Comparison of ENCODE assay signal across 12 mouse cellular contexts in genomic region chr2:163689771-163690170, GRCm38 (mm10). TPM values are rescaled to one million over a fixed set of nuclear protein-coding genes. Genes with fewer than 3 reads are reported as not detected.
DNase-seq lines count a peak whose midpoint lies in the region; ATAC-seq and TF ChIP-seq lines count a peak whose summit lies in the region.
"Had no signal": no experiment of that assay in that cellular context is flagged by ENCODE, and none has a peak within 500 bp of the region (broad histone marks: within the 10 kb centered on the region; RNA-seq: fewer than 3 reads in every experiment).

No protein-coding gene starts in this region.

- H3K36me3 ChIP-seq in heart, embryonic 13.5 days = no peaks in the 10 kb centered on the region
- H3K36me3 ChIP-seq in lung, embryonic 16.5 days (ENCODE audit: control insufficient read depth, insufficient read depth, low read length) = no peaks in the 10 kb centered on the region
- no peaks in the 10 kb centered on the region for H3K36me3 ChIP-seq in liver, embryonic 11.5 days (ENCODE audit: control insufficient read depth, insufficient read depth, low read length)
- no peaks in the 10 kb centered on the region for H3K36me3 ChIP-seq in midbrain, postnatal 0 days (ENCODE audit: insufficient read depth, low read length)
- H3K36me3 ChIP-seq: limb, embryonic 10.5 days had no signal

- no peak for DNase-seq in heart, postnatal 4 days
- no peak for DNase-seq in lung, postnatal 36 days
- no peak for DNase-seq in liver, embryonic 11.5 days (ENCODE audit: low spot score)
- no peak for DNase-seq in midbrain, postnatal 0 days (ENCODE audit: low spot score)
- DNase-seq in c-Kit-positive CD71-positive TER-119-positive erythroid progenitor cells, embryonic 14.5 days (ENCODE audit: low spot score) = no peak
- no peak for DNase-seq in embryo, embryonic 11 days
- DNase-seq: cerebellum, adult 18-20 months; lung, postnatal 10 days had no signal

- H3K27ac ChIP-seq in heart, embryonic 13.5 days (replicated peaks) = peak overlapping the region; percentile 99
- H3K27ac ChIP-seq in lung, embryonic 16.5 days (ENCODE audit: low read length) = 0 out of 2 replicates have a peak overlapping the region, but pooled peaks have one; percentile 3
- peak overlapping the region; percentile 56 for H3K27ac ChIP-seq in liver, embryonic 11.5 days (ENCODE audit: low read depth, low read length)
- peak overlapping the region; percentile 32; the same call in 1 of the 2 replicates for H3K27ac ChIP-seq in midbrain, postnatal 0 days (ENCODE audit: low read depth, low read length)
- H3K27ac ChIP-seq: limb, embryonic 10.5 days had no signal

- no peak overlapping the region for H3K4me2 ChIP-seq in heart, embryonic 13.5 days
- H3K4me2 ChIP-seq in lung, embryonic 16.5 days (ENCODE audit: low read depth, low read length) = no peak overlapping the region
- H3K4me2 ChIP-seq in liver, embryonic 11.5 days = no peak overlapping the region; the same call in 1 of the 2 replicates
- no peak overlapping the region for H3K4me2 ChIP-seq in midbrain, postnatal 0 days (ENCODE audit: low read depth, low read length, poor library complexity, severe bottlenecking)

- ATAC-seq in heart, embryonic 13.5 days (ENCODE audit: extremely low read depth, insufficient number of reproducible peaks, low FRiP score, low TSS enrichment) = no peak
- ATAC-seq in lung, embryonic 16.5 days (ENCODE audit: low read depth) = no peak
- ATAC-seq in liver, embryonic 11.5 days (replicated peaks; ENCODE audit: low FRiP score) = no peak
- ATAC-seq in midbrain, postnatal 0 days (ENCODE audit: low FRiP score) = no peak
- ATAC-seq: activated CD4-positive, CD25-positive, alpha-beta regulatory T cell, adult 4 months had no signal

- TF ChIP-seq CTCF in midbrain, postnatal 0 days (IDR thresholded peaks at IDR 0.05) = no peak

- H3K27me3 ChIP-seq in heart, embryonic 13.5 days (replicated peaks) = no peaks in the 10 kb centered on the region
- no peaks in the 10 kb centered on the region for H3K27me3 ChIP-seq in lung, embryonic 16.5 days (ENCODE audit: control insufficient read depth, insufficient read depth, low read depth, low read length)
- no peaks in the 10 kb centered on the region for H3K27me3 ChIP-seq in liver, embryonic 11.5 days (replicated peaks; ENCODE audit: control insufficient read depth, insufficient read depth, low read length)
- H3K27me3 ChIP-seq in midbrain, postnatal 0 days (ENCODE audit: insufficient read depth, low read length) = no peaks in the 10 kb centered on the region

- WGBS in heart, embryonic 13.5 days = 60% methylated on average over 3 of the region's 3 CpGs
- 70% methylated on average over 3 of the region's 3 CpGs for WGBS in lung, embryonic 16.5 days
- 55% methylated on average over 3 of the region's 3 CpGs for WGBS in liver, embryonic 11.5 days
- 82% methylated on average over 3 of the region's 3 CpGs for WGBS in midbrain, postnatal 0 days

- peaks cover 99% of the 10 kb centered on the region for H3K4me1 ChIP-seq in heart, embryonic 13.5 days
- H3K4me1 ChIP-seq in lung, embryonic 16.5 days (replicated peaks; ENCODE audit: control insufficient read depth, insufficient read depth, low read length) = peaks cover 32% of the 10 kb centered on the region
- H3K4me1 ChIP-seq in liver, embryonic 11.5 days (replicated peaks; ENCODE audit: control insufficient read depth, insufficient read depth, low read length) = peaks cover 89% of the 10 kb centered on the region
- H3K4me1 ChIP-seq in midbrain, postnatal 0 days (ENCODE audit: insufficient read depth, low read length) = peaks cover 10% of the 10 kb centered on the region; the same call in 1 of the 2 replicates

- H3K9ac ChIP-seq in heart, embryonic 13.5 days = peak overlapping the region; percentile 53
- H3K9ac ChIP-seq in lung, embryonic 16.5 days (ENCODE audit: low read length) = no peak overlapping the region
- no peak overlapping the region for H3K9ac ChIP-seq in liver, embryonic 11.5 days (ENCODE audit: low read depth, low read length)
- H3K9ac ChIP-seq in midbrain, postnatal 0 days (replicated peaks; ENCODE audit: low read length, poor library complexity, severe bottlenecking) = no peak overlapping the region

- no peak overlapping the region for H3K4me3 ChIP-seq in heart, embryonic 13.5 days
- H3K4me3 ChIP-seq in lung, embryonic 16.5 days (ENCODE audit: low read length) = no peak overlapping the region
- no peak overlapping the region for H3K4me3 ChIP-seq in liver, embryonic 11.5 days (ENCODE audit: low read depth, low read length)
- H3K4me3 ChIP-seq in midbrain, postnatal 0 days (ENCODE audit: low read depth, low read length) = no peak overlapping the region
- H3K4me3 ChIP-seq: limb, embryonic 10.5 days had no signal

- no peaks in the 10 kb centered on the region for H3K9me3 ChIP-seq in heart, embryonic 13.5 days
- H3K9me3 ChIP-seq in lung, embryonic 16.5 days (ENCODE audit: control insufficient read depth, low read length) = no peaks in the 10 kb centered on the region
- H3K9me3 ChIP-seq in liver, embryonic 11.5 days (ENCODE audit: control insufficient read depth, low read length) = no peaks in the 10 kb centered on the region
- H3K9me3 ChIP-seq in midbrain, postnatal 0 days (ENCODE audit: low read length) = no peaks in the 10 kb centered on the region
- H3K9me3 ChIP-seq: limb, embryonic 10.5 days had no signal

RNA-seq across cellular contexts. Expression of gene Pkig, which starts 31.6 kb away (rescaled TPM):
- 233 and 270 TPM in 2 replicates for polyA plus RNA-seq in heart, embryonic 13.5 days (2015; fragmentation: Nextera tagmentation; extraction: Ambion mirVana)
- 100 to 1,000 TPM; 204 to 207 TPM for total RNA-seq in heart, postnatal 4 days (2021)
- polyA plus RNA-seq in lung, embryonic 16.5 days (2015; fragmentation: Nextera tagmentation; extraction: Ambion mirVana) = 133 and 134 TPM in 2 replicates
- 178 and 186 TPM in 2 replicates for polyA plus RNA-seq in liver, embryonic 11.5 days (2014; fragmentation: Nextera tagmentation; extraction: Ambion mirVana)
- total RNA-seq in midbrain, postnatal 0 days (2014; rRNA removed) = 90.5 and 102 TPM in 2 replicates
- polyA plus RNA-seq in midbrain, postnatal 0 days (2015; fragmentation: Nextera tagmentation; extraction: Ambion mirVana) = 153 and 161 TPM in 2 replicates

RNA-seq across cellular contexts. Expression of gene Serinc3, which starts 44.8 kb away (rescaled TPM):
- polyA plus RNA-seq in heart, embryonic 13.5 days (2015; fragmentation: Nextera tagmentation; extraction: Ambion mirVana) = 50.1 and 51.8 TPM in 2 replicates
- 100 to 1,000 TPM; 239 to 253 TPM for total RNA-seq in heart, postnatal 4 days (2021)
- 71.5 and 72.8 TPM in 2 replicates for polyA plus RNA-seq in lung, embryonic 16.5 days (2015; fragmentation: Nextera tagmentation; extraction: Ambion mirVana)
- polyA plus RNA-seq in liver, embryonic 11.5 days (2014; fragmentation: Nextera tagmentation; extraction: Ambion mirVana) = 116 TPM in 2 replicates
- 96.1 and 101 TPM in 2 replicates for total RNA-seq in midbrain, postnatal 0 days (2014; rRNA removed)
- polyA plus RNA-seq in midbrain, postnatal 0 days (2015; fragmentation: Nextera tagmentation; extraction: Ambion mirVana) = 35.9 and 36.9 TPM in 2 replicates

Comparison
In these comparisons a context has a peak if more than half of its experiments do, and no peak if none do; other contexts are left out.
1. H3K27ac ChIP-seq: peak in every context shown above with its lines; median percentile 99 in heart, embryonic 13.5 days; 56 in liver, embryonic 11.5 days; 32 in midbrain, postnatal 0 days; 3 in lung, embryonic 16.5 days.